Mouse (Mus musculus): ENCODE data around the gene Lmod3. TPM values are rescaled to one million over a fixed set of nuclear protein-coding genes. Genes with fewer than 3 reads are reported as not detected.

Gene Lmod3
- polyA plus RNA-seq, 1 experiment from 2014 or later: 0.08 TPM

GRCm38 (mm10) chr6:97245200-97245599 is 7.4 kb downstream of the Lmod3 start:
- H3K4me1 ChIP-seq: no peaks in the 10 kb centered on the region
- ATAC-seq (replicated peaks): no peak
- no peaks in the 10 kb centered on the region for H3K9me3 ChIP-seq
- no peak overlapping the region for H3K4me2 ChIP-seq (replicated peaks)
- no peak overlapping the region for H3K9ac ChIP-seq (replicated peaks)
- no peaks in the 10 kb centered on the region for H3K27me3 ChIP-seq
- no peak overlapping the region for H3K27ac ChIP-seq (replicated peaks)
- H3K4me3 ChIP-seq: no peak overlapping the region
- no peaks in the 10 kb centered on the region for H3K36me3 ChIP-seq

GRCm38 (mm10) chr6:97242522-97242921 is 10.0 kb downstream of the Lmod3 start:
- 90% methylated on average over 4 of the region's 4 CpGs for WGBS
- H3K9me3 ChIP-seq: no peaks in the 10 kb centered on the region
- no peaks in the 10 kb centered on the region for H3K36me3 ChIP-seq
- no peaks in the 10 kb centered on the region for H3K27me3 ChIP-seq
- no peak overlapping the region for H3K9ac ChIP-seq (replicated peaks)
- H3K4me1 ChIP-seq: no peaks in the 10 kb centered on the region
- ATAC-seq (replicated peaks): no peak
- H3K27ac ChIP-seq (replicated peaks): no peak overlapping the region
- no peak overlapping the region for H3K4me2 ChIP-seq (replicated peaks)
- H3K4me3 ChIP-seq: no peak overlapping the region

GRCm38 (mm10) chr6:97240092-97240491 is 12.5 kb downstream of the Lmod3 start:
- Histone ChIP-seq H3K27me3 (no peaks in the 10 kb centered on the region), H3K4me2 (replicated peaks) (no peak overlapping the region), H3K9ac (replicated peaks) (no peak overlapping the region), H3K27ac (replicated peaks) (no peak overlapping the region), H3K4me3 (no peak overlapping the region), H3K4me1 (no peaks in the 10 kb centered on the region), H3K9me3 (no peaks in the 10 kb centered on the region), H3K36me3 (no peaks in the 10 kb centered on the region)
- no peak for ATAC-seq (replicated peaks)
- WGBS: 78% methylated on average over 5 of the region's 5 CpGs

GRCm38 (mm10) chr6:97239360-97239759 is 13.2 kb downstream of the Lmod3 start:
- Histone ChIP-seq H3K4me2 (replicated peaks) (no peak overlapping the region), H3K27me3 (no peaks in the 10 kb centered on the region), H3K36me3 (0 out of 2 replicates have a peak, but pooled peaks cover 2% of the 10 kb centered on the region), H3K27ac (replicated peaks) (no peak overlapping the region), H3K9ac (replicated peaks) (no peak overlapping the region), H3K4me1 (no peaks in the 10 kb centered on the region), H3K4me3 (no peak overlapping the region), H3K9me3 (no peaks in the 10 kb centered on the region)
- ATAC-seq (replicated peaks): no peak
- 97% methylated on average over 6 of the region's 6 CpGs for WGBS

GRCm38 (mm10) chr6:97236088-97236487 is 16.5 kb downstream of the Lmod3 start:
- Histone ChIP-seq H3K4me2 (replicated peaks) (no peak overlapping the region), H3K36me3 (peaks cover 16% of the 10 kb centered on the region), H3K4me3 (no peak overlapping the region), H3K9me3 (no peaks in the 10 kb centered on the region), H3K4me1 (no peaks in the 10 kb centered on the region), H3K27ac (replicated peaks) (no peak overlapping the region), H3K27me3 (no peaks in the 10 kb centered on the region), H3K9ac (replicated peaks) (no peak overlapping the region)
- 98% methylated on average over 5 of the region's 5 CpGs for WGBS
- ATAC-seq (replicated peaks): no peak

GRCm38 (mm10) chr6:97234911-97235668 is 17.5 kb downstream of the Lmod3 start:
- Histone ChIP-seq H3K27me3 (no peaks in the 10 kb centered on the region), H3K36me3 (peaks cover 25% of the 10 kb centered on the region), H3K27ac (replicated peaks) (no peak overlapping the region), H3K4me1 (no peaks in the 10 kb centered on the region), H3K4me3 (no peak overlapping the region), H3K9ac (replicated peaks) (no peak overlapping the region), H3K4me2 (replicated peaks) (no peak overlapping the region), H3K9me3 (no peaks in the 10 kb centered on the region)
- 92% methylated on average over 7 of the region's 7 CpGs for WGBS
- ATAC-seq (replicated peaks): no peak

- Histone ChIP-seq H3K36me3 (peaks cover 15% of the 10 kb centered on the region), H3K4me2 (replicated peaks) (no peak overlapping the region), H3K4me3 (no peak overlapping the region), H3K4me1 (peaks cover 2% of the 10 kb centered on the region; the same call in 1 of the 2 replicates), H3K27ac (replicated peaks) (no peak overlapping the region), H3K27me3 (no peaks in the 10 kb centered on the region), H3K9me3 (no peaks in the 10 kb centered on the region), H3K9ac (replicated peaks) (no peak overlapping the region)
- no peak for ATAC-seq (replicated peaks)
- WGBS: 96% methylated on average over 9 of the region's 9 CpGs
Observed at GRCm38 (mm10) chr6:97227067-97227847, 25.3 kb downstream of the Lmod3 start.

GRCm38 (mm10) chr6:97226083-97226491 is 26.5 kb downstream of the Lmod3 start:
- Histone ChIP-seq H3K36me3 (peaks cover 12% of the 10 kb centered on the region), H3K9ac (replicated peaks) (no peak overlapping the region), H3K27ac (replicated peaks) (no peak overlapping the region), H3K4me2 (replicated peaks) (no peak overlapping the region), H3K27me3 (no peaks in the 10 kb centered on the region), H3K9me3 (no peaks in the 10 kb centered on the region), H3K4me1 (peaks cover 14% of the 10 kb centered on the region), H3K4me3 (no peak overlapping the region)
- 27% methylated on average over 1 of the region's 1 CpGs for WGBS
- no peak for ATAC-seq (replicated peaks)

- no peak overlapping the region for H3K4me3 ChIP-seq
- no peaks in the 10 kb centered on the region for H3K9me3 ChIP-seq
- H3K27me3 ChIP-seq: no peaks in the 10 kb centered on the region
- ATAC-seq (replicated peaks): no peak
- H3K4me1 ChIP-seq: peaks cover 16% of the 10 kb centered on the region
- no peak overlapping the region for H3K9ac ChIP-seq (replicated peaks)
- H3K36me3 ChIP-seq: no peaks in the 10 kb centered on the region
- 95% methylated on average over 8 of the region's 8 CpGs for WGBS
- no peak overlapping the region for H3K27ac ChIP-seq (replicated peaks)
- no peak overlapping the region for H3K4me2 ChIP-seq (replicated peaks)
Observed at GRCm38 (mm10) chr6:97224505-97224904, 28.1 kb downstream of the Lmod3 start.

GRCm38 (mm10) chr6:97223566-97223965 is 29.0 kb downstream of the Lmod3 start:
- H3K27me3 ChIP-seq: no peaks in the 10 kb centered on the region
- no peak for ATAC-seq (replicated peaks)
- WGBS: 72% methylated on average over 4 of the region's 4 CpGs
- H3K4me2 ChIP-seq (replicated peaks): no peak overlapping the region
- no peak overlapping the region for H3K9ac ChIP-seq (replicated peaks)
- H3K4me1 ChIP-seq: peaks cover 16% of the 10 kb centered on the region
- H3K36me3 ChIP-seq: no peaks in the 10 kb centered on the region
- H3K27ac ChIP-seq (replicated peaks): no peak overlapping the region
- H3K4me3 ChIP-seq: no peak overlapping the region
- H3K9me3 ChIP-seq: no peaks in the 10 kb centered on the region

GRCm38 (mm10) chr6:97222931-97223467 is 29.6 kb downstream of the Lmod3 start:
- Histone ChIP-seq H3K27me3 (no peaks in the 10 kb centered on the region), H3K4me3 (no peak overlapping the region), H3K4me1 (peaks cover 16% of the 10 kb centered on the region), H3K27ac (replicated peaks) (no peak overlapping the region), H3K36me3 (no peaks in the 10 kb centered on the region), H3K9me3 (no peaks in the 10 kb centered on the region), H3K9ac (replicated peaks) (no peak overlapping the region), H3K4me2 (replicated peaks) (no peak overlapping the region)
- 68% methylated on average over 5 of the region's 5 CpGs for WGBS
- no peak for ATAC-seq (replicated peaks)

- WGBS: 42% methylated on average over 6 of the region's 6 CpGs
- H3K9ac ChIP-seq (replicated peaks): no peak overlapping the region
- H3K9me3 ChIP-seq: no peaks in the 10 kb centered on the region
- H3K27me3 ChIP-seq: no peaks in the 10 kb centered on the region
- no peak overlapping the region for H3K4me2 ChIP-seq (replicated peaks)
- H3K4me3 ChIP-seq: no peak overlapping the region
- H3K36me3 ChIP-seq: no peaks in the 10 kb centered on the region
- H3K4me1 ChIP-seq: peaks cover 17% of the 10 kb centered on the region
- no peak overlapping the region for H3K27ac ChIP-seq (replicated peaks)
- no peak for ATAC-seq (replicated peaks)
Observed at GRCm38 (mm10) chr6:97222321-97222720, 30.2 kb downstream of the Lmod3 start.

Data from forebrain, embryonic 15.5 days (tissue).